Mouse (Mus musculus) testis, postnatal 14 days (tissue): Measurements from ENCODE around the gene Uaca.

Experiments used
- DNase-seq: peaks from one replicate; pipeline ENCODE4 v3.0.0; 2021; ENCODE audit warnings: low spot score

Uaca gene

DNA sequence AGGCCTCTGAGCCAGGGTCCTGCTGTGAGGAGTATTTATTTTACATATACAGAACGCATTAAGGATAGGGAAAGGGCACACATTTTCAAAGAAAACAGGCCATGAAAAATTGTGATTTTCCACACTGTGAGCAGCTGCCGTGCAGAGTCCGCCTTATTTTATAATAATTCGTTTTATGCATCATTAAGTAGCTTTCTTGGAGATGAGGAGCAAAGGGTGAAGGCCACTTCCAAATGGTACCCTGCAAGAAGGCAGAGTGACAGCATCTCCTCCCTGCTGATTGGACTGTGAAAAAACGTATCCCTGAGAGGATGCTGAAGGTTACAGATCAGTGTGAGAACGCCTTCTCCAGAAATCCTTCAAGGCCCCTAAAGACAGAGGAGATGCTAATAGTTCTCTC is 90.8 kb downstream of the Uaca start:
- no peak for DNase-seq

DNA sequence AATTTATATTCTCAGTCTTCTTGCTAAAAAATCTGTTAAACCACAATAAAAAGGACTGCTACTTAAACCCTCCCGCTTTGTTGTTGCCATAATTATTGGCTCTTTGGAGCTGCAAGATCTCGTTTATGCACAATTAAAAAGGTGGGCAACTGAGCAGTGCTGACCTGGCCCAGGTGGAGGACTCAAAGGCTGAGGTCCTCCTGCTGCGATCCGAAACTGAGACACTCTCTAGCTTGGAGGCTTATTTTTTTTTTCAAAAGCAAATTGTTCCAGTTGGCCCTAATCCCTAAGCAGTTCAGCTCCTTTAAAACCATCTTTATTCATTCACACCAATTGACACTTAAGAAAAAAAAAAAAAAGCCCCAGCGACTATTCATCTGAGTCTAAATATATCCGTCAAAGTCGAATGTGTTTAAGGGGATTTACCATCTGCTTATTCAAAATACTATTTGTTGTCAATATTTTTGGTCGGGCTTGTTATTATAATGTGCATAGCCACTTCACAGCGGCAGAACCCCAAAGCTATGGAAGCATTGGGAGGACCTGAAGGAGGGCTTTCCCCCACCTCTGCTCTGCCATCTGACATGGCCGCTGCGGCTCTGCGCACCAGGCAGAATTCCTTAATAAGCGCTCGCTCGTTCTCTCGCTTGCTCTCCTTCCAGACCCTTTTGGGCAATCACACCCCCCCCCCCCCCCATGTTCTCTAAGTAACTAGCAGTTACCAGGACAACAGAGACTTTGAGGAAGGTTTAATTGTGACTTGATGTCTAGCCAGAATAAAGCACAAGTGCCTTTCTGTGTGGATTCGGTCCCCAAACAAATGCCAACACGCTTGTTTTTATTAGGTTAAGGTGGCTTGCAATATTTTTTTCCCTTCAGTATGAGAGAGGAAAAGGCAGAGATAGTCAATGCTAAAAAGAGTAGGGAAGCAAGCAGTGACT is 92.4 kb downstream of the Uaca start:
- no peak for DNase-seq

DNA sequence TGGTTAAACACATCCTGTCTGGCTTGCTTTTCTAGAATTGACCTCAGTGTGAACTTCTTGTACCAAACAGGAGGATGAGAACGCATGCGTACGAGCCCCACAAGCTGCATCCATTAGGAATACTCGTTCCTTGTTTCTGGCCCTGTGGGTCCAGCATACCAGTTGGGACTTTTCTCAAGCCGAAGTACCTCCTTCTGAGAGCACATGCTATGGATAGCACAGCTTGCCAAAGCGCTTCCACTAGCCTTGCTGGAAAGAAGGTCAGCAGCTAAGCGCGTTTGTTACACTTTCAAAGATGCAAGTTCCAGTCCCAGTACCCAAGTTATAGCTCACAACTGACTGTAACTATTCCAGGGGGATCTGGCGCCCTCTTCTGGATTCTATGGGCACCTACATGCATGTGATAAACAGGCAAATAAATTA is 93.1 kb downstream of the Uaca start:
- DNase-seq = no peak

DNA sequence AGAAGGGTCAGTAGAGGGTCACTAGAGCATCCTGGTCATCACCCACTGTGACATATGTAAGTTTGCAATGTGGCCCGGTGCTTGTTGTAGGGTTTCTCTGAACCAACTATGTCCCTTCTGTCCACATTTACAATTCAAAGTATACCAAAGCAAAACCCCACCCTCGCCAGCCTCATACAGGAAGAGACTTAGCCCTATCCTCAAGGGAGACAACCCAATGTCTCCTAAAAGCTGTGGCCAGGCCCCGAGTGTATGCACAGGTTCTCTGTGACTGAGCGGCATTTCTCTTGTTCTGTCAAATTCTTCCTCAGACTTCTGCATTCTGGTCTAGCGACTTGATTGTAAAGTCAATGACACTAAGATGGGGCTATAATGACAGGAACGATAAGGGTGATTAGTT is 99.2 kb downstream of the Uaca start:
- DNase-seq = no peak

DNA sequence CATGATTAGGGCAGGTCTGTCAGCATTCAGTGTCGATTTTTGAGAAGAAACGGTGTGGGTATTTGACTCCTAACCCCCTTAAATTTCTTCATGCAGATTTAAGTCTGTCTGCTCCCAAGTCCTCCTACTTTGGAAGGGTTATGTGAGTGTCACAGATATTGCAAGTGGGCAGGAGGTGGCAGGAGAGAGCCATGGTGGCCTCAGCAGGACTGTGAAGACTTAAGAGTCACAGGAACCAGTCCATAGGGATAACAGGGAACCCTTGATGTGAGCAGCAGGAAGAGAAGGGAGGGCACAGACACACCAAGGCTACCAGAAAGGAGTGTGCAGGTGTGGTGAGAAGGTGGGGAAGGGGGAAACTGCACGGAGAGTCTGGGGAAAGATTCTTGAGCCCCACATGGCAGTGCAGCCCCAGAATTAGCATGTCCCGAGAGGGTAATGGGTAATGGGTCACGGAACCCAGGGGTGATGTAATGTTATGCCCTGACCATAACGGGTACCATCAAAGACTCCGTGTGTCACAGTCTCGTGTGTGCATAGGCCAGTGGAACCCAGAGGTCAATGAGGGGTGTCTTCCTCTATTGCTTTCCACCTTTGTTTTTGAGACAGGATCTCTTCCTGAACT is 101.3 kb downstream of the Uaca start:
- DNase-seq = peak; percentile 35

DNA sequence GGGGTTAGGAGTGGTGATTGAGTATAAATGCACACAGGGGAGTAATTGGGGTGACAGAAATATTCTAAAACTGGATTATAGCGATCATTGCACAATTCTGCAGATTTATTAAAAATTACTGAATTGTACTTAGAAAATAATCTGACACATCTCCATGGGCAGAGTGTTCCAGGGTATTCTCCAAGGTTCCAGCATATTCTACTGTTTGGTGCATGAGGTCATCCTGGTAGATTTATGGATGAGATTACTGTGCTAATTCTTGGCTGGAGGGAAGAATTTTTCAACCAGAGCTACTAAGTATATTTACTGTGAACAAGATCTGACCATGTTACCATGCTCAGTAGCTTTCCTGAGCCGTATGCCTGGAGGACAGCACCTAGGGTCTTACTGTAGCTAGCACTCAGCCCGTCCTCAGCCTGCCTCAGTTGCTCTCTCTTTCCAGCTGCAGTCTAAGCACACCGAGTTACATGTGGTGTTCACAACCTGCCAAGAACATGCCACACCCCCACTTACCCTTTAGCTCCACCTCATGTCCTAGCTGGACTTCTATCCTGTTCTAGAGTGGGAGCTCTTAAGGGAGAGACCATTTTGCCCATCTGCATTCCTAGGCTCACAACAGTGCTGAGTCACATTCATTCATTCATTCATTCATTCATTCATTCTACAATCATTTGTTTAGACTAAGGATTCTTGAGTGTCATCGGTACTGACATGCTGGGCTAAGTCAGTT is 104.1 kb downstream of the Uaca start:
- no peak for DNase-seq

DNA sequence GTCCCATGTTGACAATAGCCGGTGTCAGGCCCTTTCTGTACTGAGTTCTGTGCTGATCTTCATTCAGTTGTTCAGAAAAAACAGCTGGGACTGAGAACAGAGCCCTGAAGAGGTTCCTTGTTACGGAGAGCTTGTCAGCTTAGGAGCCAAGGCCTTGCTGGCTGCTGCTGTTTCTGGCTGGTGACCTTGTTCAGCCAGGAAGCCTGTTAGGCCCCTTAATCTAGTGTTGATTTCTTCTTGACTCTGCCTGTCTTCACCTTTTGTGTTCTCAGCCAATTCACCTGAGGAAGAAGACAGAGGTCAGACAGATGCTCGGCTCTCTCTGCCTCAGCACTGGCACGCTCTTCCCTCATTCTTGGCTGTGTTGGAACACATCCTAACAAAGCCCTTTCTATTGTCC is 104.9 kb downstream of the Uaca start:
- DNase-seq = no peak

DNA sequence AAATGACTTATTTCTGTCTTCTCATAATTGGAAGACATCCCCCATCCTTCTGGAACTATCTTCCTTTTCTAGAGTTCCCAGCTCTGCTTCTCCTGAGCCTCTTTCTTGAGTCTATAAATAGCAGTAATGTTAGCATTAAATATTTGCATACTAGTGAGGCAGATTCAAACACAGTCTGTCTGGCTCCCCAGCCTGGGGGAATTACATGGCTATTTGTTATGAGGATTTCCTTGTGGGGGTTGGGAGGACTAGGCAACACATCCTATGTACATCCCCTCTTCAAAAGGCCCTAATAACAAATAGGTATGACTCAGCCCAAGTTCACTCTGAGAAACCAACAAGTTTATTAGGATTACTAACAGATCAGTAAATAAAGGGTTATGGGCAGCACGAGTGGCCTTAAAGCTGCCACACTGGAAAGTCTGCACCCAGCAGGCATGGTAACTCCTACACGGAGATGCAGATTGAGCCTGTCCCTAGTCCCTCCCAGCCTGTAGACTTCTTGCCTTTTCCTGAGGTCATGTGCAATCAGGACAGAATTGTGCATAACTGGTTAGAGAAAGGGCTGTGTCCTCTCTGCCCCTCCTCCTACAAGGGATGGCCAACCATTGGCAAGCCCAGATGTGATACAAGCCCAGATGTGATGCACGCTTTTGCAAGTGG is 105.6 kb downstream of the Uaca start:
- no peak for DNase-seq

DNA sequence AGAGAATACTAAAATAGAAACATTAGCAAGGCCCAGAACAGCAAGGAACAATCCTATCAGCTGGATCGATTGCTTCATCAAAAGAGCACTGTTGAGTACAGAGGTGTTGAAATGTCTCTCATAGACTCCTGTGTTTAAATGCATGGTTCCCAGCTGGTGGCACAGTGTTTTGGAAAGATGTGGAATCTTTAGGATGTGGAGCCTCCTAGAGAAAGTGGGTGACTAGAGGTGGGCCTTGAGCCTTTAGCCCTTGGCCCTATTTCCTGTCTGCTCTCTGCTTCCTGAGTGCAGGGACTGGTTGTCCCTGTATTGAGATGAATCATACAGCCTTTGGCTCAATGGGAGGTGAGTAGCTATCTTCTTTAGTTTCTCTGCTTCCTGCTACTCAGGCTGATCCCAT is 117.9 kb downstream of the Uaca start:
- no peak for DNase-seq

DNA sequence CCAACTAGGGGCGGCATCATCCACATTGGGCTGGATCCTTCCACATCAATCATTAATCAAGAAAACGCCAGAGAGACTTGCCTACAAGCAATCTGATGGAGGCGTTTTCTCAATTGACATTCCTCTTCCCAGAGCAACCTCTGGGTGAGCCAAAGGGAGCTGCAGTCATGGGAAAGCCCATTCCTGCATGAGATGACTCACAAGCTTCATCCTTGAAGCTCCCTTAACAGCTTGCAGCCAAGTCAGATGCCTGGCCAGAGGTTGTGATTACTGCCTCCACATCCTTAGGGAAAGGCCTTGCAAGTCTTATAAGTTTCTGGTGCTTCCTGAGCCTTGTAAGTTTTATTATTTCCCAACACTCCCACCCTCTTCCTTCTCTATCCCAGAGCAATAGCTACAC is 119.3 kb downstream of the Uaca start:
- no peak for DNase-seq

DNA sequence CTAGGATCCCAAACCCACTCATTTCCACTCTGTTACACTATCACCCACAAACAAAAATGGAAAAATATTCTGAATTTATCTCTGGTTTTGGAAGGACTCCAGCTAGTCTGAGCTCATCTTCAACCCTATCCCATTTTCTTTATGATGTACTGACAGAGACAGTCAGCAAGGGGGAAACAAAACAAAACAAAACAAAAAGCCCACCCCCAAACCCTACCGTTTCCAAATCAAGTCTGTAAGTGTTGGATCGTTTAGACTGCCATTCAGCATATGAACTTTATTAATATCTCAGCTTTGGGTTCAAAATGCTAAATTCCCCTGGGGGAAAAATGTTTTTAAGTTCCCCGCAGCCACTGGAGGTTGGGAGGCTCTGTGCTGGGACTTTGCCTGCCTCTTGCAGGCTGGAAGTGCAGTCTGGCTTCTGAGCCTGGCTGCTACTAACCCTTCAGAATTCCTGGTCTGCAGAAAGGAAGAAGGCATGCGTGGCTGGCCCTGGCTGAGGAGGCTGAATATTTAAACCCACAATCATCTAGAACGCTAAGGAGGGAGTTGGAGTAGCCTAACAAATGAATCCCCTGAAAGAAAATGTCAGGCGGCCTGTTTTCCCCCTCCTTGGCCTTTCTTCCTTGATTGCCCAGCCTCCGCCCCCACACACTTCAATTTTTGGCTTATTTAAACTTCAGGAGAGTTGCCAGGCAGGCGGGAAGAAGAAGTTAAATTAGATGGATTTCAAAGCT is 125.8 kb downstream of the Uaca start:
- no peak for DNase-seq

DNA sequence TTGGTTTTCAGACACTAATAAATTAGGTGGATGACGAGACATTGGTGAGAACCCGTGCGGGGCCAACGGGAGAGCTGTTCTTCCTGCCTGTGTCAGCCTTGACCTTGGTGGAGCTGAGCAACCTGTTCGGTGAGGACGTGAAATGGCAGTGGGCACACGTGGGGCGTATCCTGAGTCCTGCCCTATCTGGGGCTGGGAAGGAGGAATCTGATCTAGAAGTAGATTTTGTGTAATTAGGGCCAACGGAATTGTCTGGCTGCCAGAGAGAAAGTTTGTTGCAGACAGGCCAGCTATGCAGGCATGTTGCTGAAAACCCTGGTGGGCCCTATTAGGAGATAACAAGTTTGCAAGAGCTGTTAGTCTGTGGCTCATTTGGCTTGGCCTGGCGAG is 126.3 kb downstream of the Uaca start:
- DNase-seq = peak; percentile 16

DNA sequence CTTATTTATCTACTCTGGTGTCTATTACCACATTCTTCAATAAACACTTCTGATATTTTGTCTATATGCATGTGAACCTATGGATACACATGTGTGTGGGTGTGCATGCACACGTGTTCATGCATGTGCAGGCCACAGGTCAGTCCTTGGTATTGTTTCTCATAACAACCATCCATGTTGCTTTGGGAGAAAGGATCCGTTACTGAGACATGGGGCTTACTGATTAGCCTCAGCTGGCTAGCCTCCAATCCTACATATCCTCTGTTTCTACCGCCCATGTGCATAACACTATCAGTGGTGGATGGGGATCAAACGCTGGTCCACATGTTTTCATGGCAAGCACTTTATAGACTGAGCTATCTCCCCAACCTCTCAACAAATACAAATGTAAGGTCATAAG is 126.9 kb downstream of the Uaca start:
- DNase-seq = no peak

DNA sequence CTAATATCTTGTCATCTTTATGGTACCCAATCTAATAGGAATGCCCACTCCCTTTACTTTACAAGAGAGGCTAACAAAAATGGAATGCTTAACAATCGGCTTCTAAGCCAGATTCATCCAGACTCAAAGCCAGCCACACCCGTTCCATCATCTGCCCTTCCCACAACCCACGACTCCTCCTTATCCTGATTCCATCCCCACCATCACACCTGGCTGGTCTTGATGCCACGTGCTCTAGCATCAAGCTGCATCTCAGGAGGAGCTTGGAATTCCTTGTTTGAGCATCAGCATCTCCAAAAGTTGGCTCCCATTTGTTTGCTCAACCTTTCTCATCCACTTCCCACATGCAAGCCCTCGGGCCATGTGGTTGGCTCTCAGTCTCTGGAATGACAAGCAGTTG is 127.5 kb downstream of the Uaca start:
- no peak for DNase-seq

DNA sequence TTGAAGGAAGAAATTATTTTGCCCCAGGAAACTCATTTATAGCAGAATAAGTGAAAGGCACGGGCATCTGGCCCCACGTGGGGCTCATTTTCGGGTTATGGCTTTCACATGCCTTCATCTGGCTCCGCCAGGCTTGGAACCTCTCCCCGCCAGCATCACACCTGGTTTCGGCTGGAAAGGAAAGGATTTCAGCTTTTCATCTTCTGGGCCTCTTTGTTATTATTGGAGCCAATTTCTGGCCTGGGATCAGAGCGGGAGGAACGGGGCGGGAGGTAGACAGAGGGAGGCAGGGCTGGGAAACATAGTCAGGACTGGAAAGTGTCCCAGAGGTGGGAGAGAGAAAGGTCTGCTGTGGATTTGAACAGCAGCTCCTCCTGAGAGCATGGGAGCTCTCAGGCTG is 132.0 kb downstream of the Uaca start:
- DNase-seq = no peak

DNA sequence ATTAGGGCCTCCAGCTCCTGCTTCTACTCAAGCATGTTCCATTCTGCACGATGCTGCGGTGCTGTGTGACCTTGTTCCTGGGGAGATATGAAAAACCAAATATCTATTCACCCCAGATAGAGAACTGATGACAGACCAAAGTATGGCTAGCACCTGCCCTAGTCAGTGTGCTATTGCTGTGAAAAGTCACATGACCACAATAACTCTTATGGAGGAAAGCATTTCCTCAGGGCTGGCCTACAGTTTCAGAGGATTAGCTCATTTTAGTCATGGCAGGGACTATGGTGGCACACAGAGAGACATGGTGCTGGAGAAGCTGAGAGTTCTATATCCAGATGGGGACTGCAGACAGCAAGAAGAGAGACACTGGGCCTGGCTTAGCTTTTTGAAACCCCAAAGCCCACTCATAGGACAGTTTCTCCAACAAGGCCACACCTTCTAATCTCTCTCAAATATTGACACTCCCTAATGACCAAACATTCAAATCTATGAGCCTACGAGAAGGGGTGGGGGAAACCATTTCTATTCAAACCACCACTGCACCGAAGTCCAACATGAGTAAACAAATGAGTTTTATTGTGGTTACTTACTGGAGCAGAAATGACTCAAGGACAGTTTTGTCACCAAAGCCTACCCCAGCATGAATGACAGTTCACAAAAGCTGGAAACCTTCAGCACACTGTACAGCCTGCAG is 135.1 kb downstream of the Uaca start:
- no peak for DNase-seq
